Mouse (Mus musculus) ES-CJ7 (cell line): ENCODE measurements around the gene Pdik1l.
"Not testable (repeated sequence)": the region's sequence is repeated elsewhere in the genome, so short reads cannot be mapped to it uniquely, and the experiment has no call there.

Experiments
- DNase-seq: peaks from one replicate; pipeline ENCODE4 v3.0.0; 2011; ENCODE audit warnings: low read depth, low spot score

Pdik1l gene

GRCm38 (mm10) chr4:134298626-134299497 is 11.2 kb upstream of the Pdik1l start:
- DNase-seq: peak; percentile 76

- DNase-seq: no peak
These were observed 9.7 kb upstream of the Pdik1l start for GRCm38 (mm10) chr4:134297369-134297768.

GRCm38 (mm10) chr4:134296523-134296922 is 8.8 kb upstream of the Pdik1l start:
- peak; percentile 72 for DNase-seq

- DNase-seq: not testable (repeated sequence)
These were observed 8.4 kb upstream of the Pdik1l start for GRCm38 (mm10) chr4:134296096-134296495.

GRCm38 (mm10) chr4:134293692-134294163 is 6.0 kb upstream of the Pdik1l start:
- no peak for DNase-seq

GRCm38 (mm10) chr4:134293061-134293691 is 5.5 kb upstream of the Pdik1l start:
- no peak for DNase-seq

GRCm38 (mm10) chr4:134292067-134292466 is 4.4 kb upstream of the Pdik1l start:
- peak; percentile 71 for DNase-seq

GRCm38 (mm10) chr4:134288397-134289256 is 932 bp upstream of the Pdik1l start:
- DNase-seq: no peak

GRCm38 (mm10) chr4:134287168-134287564 is 529 bp downstream of the Pdik1l start:
- peak; percentile 84 for DNase-seq

GRCm38 (mm10) chr4:134286226-134287167 is 1.2 kb downstream of the Pdik1l start:
- DNase-seq: no peak

GRCm38 (mm10) chr4:134284942-134285341 is 2.8 kb downstream of the Pdik1l start:
- DNase-seq: no peak

GRCm38 (mm10) chr4:134273417-134274345 is 14.0 kb downstream of the Pdik1l start:
- DNase-seq: peak; percentile 89

- DNase-seq: no peak
These were observed 14.8 kb downstream of the Pdik1l start for GRCm38 (mm10) chr4:134272731-134273416.

GRCm38 (mm10) chr4:134271979-134272378 is 15.7 kb downstream of the Pdik1l start:
- no peak for DNase-seq

- DNase-seq: not testable (repeated sequence)
These were observed 18.1 kb downstream of the Pdik1l start for GRCm38 (mm10) chr4:134269622-134270021.

- peak; percentile 86 for DNase-seq
These were observed 19.5 kb downstream of the Pdik1l start for GRCm38 (mm10) chr4:134268102-134268655.

- DNase-seq: no peak
These were observed 21.7 kb downstream of the Pdik1l start for GRCm38 (mm10) chr4:134265860-134266585.

- peak; percentile 88 for DNase-seq
These were observed 24.5 kb downstream of the Pdik1l start for GRCm38 (mm10) chr4:134263191-134263590.
